Mouse (Mus musculus) adrenal gland, postnatal 36 days (tissue): ENCODE results near the gene Chst13. TPM values are rescaled to one million over a fixed set of nuclear protein-coding genes. Genes with fewer than 3 reads are reported as not detected.

Source experiments
- DNase-seq, 2 experiments: peaks; one replicate each; pipeline ENCODE4 v3.0.0; 2021; ENCODE audit warnings: mixed read lengths in 1 of 2
- long read RNA-seq, 2 experiments: library from polyadenylated mRNA; stranded (forward); transcript quantifications; one replicate each; pipeline ENCODE4 v2.0.0; 2021; ENCODE audit warnings: borderline sequencing depth in 2 of 2
- total RNA-seq, 2 experiments: library from RNA; stranded (reverse); gene quantifications; 2 replicates each; pipeline ENCODE4 v1.2.3; 2021

Chst13 gene
- total RNA-seq: under 1 TPM in 1 of 2 experiments, not detected in 1; 0.17 TPM
- long read RNA-seq, experiment 1: 0 reads
- long read RNA-seq, experiment 2, partial matches to known transcripts: 0 of 1 reads
- long read RNA-seq, experiment 2, other reads (novel, unspliced or antisense): 0 of 1 reads

DNA sequence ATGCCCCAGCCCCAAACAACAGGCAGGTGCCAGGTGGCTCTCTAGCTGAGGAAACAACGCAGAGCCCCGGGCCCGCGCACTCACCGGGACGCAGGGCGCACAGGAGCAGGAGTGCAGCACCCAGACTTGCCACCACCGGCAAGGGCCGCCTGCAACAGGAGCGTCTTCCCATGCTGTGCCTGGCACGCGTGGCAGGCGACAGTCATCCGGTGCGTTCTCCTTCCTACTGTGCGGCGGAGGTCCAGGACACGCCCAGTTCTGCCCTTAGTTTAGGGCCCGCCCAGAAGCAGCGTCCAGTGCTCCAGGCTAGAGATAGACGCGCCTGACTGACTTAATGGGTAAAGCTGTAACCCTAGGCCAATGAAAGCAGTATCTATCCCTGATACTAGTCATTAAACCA lies at the start of gene Chst13:
TSS of gene Chst13 (minus strand) at position 195 of the 400 bp plus-strand sequence.
- DNase-seq: peak; percentile 65 to 67

DNA sequence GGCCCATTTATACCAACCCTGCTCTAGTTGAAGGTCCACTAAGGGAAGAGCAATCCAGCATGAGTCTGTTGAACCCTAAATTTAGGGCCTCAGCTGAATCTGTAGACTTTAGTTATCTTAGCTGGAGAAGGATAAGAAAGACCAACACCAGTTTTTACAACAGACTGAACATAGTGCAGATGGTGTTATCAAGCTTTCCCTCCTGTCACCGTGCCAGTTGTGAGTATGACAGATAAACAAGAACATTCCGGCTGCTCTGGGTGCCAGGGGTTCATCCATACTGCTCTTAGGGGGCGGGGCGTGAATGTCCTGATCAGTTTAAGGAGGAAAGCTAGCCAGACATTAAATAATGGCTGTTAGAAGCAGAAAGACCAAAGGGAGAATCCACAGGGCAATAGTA lies 49.7 kb upstream of the Chst13 start:
- no peak for DNase-seq

DNA sequence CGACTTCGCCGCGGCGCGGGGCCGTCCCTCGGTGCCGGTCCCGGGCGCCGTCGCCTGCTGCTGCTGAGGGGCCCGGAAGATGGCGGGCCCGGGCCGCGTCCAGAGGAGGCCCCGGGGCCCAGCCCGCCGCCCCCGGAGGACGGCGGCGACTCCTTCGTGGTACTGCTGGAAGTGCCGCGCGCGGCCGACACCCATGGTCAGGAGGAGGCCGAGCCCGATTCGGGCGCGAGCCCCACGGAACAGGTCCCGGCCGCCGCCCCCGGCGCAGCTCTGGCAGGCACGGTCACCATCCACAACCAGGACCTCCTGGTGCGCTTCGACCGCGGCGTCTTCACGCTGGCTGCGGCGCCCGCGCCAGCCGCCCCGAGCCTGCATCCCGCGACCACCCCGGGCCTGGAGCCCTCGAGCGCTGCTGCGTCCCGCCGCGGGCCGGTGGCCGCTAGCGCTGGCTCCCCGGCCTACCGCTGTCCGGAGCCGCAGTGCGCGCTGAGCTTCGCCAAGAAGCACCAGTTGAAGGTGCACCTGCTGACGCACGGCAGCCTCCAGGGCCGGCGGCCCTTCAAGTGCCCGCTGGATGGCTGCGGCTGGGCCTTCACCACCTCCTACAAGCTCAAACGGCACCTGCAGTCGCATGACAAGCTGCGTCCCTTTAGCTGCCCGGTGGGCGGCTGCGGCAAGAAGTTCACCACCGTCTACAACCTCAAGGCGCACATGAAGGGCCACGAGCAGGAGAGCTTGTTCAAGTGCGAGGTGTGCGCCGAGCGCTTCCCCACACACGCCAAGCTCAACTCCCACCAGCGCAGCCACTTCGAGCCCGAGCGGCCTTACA lies 45.0 kb upstream of the Chst13 start:
- DNase-seq: peak; percentile 43 to 57

DNA sequence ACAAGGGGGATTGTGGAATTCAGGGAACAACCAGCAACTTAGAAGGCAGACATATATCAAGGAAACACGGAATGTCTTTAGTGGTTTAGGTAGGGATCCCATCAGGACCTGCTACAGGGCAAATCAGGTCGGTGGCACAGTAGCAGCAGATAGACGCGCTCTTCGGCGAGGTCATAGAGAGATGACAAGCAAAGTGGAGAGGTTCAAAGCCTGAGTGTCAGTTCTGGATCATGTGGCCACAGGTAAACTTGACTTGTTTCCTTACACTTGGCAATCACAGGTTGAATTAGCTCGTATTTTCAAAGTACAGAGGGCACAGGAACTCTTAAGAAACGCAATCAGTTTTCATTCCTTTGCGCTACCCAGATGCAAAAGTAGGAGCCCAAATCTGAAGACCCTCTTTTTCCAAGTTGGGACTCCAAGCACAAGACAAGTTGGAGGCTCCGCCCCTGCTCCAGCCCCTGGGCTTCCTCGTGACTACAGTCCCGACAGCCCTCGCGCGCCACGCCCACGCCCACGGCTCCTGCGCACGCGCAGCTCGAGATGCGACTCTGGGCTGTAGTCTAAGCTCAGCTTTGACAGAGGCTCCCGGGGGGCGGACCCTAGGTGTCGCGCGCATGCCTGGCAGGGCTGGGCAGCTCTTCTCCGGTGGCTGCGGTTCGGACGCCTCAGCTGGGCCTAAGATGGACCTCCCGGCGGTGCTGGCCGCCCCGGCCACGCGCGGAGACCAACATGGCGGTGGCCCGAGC lies 44.2 kb upstream of the Chst13 start, which contains the start of gene Zxdc:
TSS of gene Zxdc (plus strand) at position 517 of the 749 bp plus-strand sequence.
- peak; percentile 100 for DNase-seq

DNA sequence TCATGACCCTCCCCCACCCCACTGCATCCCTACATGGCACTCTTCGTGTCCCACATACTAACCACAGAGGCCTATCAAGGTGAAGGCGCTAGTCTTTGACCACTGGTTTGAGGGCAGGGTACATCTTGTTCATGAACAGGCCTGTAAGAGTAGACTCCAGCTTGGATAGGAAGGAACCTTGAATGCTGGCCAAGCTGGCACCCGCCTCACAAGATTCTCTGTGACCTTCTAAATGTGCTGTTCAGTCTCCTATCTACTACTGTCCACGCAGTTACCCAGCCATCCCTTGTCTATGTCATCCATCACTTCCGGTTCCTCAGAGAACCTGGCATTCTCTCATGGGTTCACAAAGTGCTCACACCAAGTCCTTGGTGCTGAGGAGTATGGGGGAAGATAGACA lies 38.3 kb upstream of the Chst13 start:
- peak; percentile 77 to 80 for DNase-seq

DNA sequence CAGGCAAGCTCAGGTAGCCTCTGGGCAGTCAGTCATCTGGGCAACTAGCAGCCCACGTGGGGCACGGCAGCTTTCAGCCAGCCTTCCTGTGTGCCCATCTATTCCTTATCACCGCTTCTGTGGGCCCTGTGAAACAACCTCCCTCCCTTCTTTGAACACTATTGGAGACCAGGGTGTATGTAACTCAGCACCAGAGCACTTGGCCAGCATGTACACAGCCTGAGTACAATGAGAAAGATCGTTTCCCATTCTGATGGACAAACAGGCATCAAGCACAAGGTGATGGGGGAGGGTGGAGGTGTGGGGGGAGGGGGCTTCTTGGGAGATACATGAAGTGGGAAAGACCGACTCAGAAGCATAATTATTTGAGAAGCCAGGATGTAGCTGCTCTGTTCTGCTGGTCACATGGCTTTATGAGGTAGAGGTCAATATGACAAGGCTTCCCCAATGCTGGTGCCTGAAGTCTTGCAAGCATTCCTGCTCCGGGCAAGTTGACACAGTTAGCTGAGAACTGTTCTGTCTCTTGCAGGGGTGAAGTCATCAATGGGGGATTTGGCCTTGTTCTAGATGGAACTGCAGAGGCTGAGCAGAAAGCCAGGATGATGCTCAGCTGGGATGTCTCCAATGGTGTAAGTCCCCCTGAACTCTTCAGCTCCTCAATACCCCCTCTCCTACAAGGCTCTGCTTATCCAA lies 36.1 kb upstream of the Chst13 start:
- no peak for DNase-seq

DNA sequence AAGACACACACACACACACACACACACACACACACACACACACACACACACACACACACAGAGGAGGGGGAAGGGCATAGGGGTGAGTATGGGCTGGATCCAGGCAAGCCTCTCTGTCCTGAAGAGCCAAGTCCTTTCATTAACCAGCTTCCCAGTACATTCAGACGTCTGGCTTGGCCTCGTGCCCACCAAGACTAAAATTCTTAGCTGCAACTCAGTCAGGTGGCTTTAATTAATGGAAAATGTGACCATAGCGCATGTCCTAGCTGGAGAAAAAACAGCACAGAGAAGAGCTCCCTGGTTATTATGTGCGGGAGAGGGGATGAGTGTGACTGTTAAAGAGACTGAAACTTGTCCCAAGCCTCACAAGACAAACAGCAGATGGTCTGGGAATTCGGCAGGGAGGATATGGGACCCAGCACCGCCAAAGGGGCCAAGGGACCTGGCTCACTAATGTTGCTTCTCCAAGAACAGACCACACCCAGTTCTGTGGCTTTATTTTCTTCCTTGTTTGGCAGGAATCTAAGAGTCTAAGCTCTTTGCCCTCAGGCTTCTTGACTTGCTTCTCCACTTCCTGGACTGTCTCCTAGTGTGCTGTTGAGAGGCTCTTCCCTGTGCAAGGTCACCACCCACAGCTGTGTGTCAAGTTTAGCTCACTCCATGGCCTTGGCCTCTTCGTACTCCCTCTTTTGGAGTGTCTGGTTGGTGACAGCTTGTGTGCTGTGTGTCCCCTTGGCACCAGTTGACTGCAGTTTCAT lies 35.2 kb upstream of the Chst13 start:
- peak; percentile 72 to 82 for DNase-seq

DNA sequence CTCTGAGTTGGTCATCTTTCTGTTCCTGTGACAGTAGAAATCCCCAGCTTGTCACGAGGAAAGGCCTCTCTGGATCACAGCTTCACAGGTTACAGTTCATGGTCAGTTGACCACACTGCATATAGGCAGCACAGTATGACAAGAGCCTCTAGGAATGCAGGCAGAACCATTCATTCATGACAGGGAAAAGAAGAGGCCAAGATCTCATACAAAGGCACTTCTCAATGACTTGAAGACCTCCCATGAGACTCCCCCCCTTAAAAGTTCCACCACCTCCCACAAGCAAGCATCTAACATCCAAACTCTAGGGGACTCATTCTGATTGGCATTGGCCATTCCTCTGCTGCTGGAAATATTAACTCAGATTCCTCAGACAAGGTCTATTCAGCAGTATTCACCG lies 34.5 kb upstream of the Chst13 start:
- DNase-seq: no peak

DNA sequence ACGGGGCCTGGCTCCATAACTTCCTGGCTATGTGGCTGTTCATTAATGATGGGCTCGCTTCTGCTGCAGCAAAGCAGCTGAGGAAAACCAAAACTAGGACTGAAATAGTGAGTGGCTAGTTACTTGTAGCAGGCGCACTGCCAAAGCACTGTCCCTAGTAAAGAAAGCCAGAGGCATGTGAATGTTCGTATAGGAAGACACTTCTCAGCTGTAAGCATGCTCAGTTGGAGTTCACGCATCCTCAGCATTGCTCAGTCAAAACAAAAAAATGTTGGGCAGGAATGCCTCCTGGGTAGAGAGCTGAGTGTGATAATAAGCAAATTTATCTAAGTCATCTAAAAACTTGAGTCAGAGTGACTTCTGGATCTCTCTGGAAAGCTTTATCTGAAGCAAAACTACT lies 33.2 kb upstream of the Chst13 start:
- no peak for DNase-seq

DNA sequence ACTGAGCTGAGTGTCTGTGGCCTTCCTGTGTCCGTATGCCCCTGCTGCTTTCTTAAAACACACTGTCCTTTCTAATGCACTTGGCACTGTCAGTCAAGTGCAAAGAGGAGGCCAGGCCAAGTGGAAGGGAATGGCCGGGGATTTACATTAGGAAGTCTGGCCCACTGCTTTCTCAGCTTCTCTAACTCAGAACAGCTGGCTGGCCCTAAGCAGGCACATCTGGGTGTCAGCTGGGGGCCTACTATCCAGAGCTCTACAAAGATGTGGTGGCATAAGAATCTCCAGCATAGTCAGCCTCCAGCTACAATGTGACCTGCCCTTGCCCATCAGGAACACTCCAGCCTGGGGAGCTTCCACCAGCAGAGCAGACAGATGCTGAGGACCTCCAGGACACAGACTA lies 25.0 kb upstream of the Chst13 start:
- no peak for DNase-seq

DNA sequence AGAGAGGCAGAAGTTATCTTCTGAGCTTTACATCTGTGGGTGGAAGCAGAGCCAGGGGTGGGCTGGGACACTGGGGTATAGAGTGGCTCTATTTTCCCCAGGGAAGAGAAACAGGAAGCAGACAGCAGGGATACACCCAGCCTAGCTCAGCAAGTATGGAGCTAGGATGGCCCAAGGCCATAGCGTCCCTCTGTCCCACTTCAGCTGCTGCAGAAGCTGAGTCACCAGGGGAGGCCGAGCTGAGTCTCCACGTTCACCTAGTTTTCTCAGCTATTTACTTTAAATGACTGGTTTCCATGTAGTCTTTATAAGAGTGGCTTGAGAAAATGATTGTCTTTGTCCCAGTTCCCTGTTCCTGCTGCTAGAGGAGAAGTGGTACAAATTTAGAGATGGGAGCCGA lies 23.5 kb upstream of the Chst13 start:
- peak; percentile 60 for DNase-seq

DNA sequence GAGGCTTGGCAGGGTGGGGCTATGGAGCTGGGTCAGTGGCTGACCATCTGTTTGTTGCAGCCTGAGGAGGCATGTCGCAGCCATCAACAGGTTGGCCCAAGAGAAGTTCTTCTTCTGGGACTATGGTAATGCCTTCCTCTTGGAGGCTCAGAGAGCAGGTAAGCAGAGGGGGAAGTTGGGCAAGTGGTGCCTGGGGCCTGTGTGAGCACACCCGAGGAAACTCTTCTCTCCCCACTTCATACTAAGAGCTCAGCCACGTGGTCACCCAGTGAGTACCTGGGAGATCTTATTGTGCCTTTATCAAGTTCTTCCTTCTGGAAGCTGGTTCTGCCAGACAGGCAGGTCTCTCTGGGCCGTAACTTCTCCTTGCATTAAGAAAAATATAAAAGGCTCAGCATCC lies 22.2 kb upstream of the Chst13 start:
- DNase-seq: no peak

DNA sequence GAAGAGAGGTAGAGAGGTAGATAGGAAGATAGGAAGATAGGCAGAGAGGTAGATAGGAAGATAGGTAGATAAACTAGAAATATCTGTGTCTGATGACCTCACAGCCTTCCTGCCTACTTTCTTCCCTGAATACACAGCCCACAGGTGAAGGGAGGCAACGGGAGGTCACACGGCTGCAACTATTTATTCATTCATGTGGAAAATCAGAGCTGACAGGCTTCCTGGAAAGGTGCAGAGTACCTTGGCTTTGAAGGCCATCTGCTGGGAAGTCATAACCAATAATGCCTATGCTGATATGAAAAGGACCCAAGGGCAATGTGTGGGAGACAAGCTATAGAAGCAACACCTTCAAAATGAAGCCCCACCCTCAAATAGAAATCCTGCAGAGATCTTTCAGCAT lies 17.4 kb upstream of the Chst13 start:
- no peak for DNase-seq

DNA sequence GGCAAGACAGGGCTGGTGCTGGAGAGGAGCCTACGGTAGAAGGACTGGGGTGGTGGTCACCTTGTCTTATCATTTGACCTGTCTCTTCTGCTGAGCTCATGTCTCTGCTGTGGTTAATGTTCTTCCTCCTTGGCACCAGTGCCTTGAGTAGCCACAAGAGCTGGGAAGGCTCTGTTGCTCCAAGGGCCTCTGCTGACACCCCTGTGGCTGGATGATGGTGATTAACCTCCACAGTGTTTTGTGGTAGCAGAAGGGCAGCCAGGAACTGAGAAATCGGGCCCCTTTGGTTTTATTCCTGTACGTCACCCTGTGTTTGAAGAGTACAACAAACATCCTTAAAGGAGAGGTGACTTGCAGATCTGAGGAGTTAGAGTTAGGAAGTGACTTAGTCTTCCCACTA lies 9.3 kb upstream of the Chst13 start:
- DNase-seq: no peak

DNA sequence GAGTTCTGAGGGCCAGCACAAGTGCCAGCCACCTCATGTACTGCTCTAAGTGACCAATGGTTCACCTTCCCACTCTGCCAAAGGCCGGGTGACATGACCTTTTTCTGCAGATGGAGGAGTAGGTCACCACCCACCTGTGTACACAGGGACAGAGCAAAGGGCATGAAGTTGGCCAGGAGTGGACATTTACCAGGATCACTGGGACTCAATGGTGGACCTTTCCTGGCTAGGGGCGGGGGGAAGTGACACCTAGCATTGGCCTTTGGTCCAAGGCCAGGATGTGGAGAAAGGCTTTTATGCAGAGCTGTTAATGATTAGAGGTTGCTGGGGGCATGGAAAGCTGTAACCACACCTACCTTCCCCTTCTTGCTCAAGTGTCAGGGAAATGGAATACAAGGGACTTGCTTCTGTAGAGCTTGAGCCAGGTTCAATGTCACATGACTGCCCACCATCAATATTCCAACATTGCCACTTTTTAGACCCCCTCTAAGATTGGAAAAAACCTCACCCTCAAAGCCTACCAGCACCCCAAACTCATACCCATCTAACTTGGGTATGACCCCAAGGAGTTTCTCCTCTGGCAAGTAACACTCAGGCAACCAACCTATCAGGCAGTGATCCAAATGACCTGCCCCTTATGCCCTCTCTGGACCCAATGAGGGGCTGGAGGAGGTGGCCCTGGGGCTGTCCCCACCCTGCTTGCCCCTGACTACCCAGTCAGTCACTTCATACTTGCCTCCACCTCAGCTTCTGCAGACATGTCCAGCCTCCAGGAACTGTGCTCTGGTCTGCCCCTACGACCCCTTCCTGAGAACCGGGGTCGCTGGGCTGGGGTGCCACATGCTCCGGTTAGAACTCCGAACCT lies 7.8 kb upstream of the Chst13 start, which contains the start of gene Uroc1:
TSS of gene Uroc1 (plus strand) at position 724 of the 865 bp plus-strand sequence.
- DNase-seq: no peak

DNA sequence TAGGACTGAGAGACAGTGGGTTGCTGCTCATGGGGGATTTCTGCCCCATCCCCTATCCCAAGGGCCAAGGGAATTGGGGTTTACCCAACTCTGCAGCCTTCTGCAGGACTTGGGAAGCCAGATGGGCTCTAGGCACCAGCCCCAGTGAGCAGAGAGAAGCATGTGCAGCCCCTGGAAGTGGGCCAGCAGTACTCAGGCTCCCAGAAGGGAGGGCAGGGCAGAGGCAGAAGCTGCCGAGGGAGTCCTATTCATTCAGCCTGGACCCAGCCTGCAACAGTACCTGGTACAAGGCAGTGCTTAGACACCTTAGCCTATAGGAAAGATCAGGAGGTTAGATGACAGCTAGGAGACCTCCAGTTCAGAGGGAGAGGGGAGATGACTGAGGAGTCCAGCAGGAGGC lies 5.0 kb upstream of the Chst13 start:
- peak in 1 of 2 experiments; percentile 27 for DNase-seq

DNA sequence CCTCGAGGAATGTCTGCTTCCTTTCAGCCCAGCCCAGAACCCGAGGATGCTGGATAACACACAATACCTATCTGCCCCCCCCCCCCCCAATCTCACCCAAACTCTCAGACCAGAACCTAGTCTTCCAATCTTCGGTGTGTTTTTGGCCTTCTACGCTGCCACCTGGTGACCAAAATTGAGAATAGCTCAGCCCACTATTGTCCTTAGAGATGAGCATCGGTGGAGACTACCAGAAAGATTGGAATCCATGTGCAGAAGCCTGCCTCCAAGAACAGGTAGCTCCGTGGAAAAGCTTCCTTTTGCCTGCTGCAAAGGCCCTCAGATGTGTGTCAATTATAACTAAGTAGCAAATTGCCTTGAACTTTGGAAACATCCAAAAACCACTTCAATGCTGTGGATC lies 2.7 kb upstream of the Chst13 start:
- peak; percentile 10 to 23 for DNase-seq

DNA sequence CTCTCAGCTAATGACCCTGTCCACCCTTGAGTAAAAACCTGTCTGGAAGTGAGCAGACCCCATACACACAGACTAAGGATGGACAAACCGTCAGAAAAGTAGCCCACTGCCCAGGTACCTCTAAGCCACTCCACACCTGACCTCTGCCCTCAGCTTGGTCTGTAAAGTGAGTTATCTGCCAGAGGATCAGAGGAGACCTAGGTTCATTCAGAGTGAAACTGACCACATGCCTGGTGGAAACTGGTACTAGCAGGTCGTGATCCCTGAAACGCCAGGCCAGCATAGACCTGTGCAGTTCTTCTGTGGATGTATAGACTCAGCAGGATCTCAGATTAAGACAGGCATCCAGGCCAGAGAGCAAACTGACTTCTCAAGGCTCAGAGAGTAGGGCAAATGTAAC lies 522 bp downstream of the Chst13 start:
- no peak for DNase-seq

DNA sequence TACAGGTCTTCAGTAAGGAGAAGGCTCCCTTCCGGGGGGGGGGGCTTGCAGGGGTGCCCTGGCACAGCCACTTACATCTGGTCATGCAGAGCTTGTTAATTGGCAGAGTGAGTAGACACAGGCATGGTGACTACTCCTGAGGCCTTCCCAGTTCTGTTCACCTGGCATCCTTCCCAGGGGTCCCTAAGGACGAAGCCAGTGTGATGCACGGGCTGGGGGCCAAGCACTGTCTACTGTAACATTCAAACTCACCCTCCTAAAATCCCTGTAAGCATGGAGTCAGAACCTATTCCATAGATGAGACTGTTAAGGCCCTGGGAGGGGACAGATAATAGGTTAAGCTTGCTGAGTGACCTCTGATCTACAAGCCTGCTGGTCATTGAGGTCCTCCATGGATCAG lies 959 bp downstream of the Chst13 start:
- DNase-seq: no peak

DNA sequence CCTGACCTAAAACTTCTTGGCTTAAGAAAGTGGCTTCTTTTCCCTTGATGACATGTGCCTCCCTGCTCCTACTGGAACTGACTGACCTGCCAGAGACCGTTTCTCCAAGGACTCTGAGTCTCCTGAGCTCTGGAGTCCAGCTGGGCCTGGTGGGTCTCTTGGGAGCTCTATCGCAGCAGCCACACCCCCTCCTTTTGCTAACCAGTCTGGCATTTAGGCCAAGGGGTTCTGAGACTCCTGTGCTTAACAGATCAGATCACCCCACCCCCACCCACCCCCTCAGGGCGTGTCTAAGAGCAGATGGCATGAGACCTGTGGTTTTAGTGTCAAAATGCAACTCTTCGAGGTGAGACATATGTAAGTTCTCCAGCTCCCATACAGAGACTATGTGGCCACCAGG lies 3.2 kb downstream of the Chst13 start:
- DNase-seq: no peak

DNA sequence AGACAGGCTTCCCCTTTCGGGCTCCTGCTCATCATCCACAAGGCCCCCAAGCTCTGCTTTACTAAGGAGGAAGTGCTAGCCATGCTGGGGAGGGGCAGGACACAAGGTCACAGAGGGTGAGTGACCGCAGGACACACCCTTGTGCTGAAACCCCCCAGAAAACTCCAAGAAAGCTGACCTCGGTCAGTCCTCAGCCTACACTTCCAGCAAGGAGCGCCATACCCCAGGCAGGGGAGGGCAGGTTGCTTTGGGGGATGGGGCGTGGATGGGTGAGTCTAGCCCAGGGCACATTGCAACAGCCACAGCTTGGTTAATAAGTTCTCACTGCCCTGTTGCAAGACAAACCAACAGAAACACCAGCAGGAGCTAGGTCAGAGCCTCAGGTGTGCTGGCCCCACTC lies 4.6 kb downstream of the Chst13 start:
- no peak for DNase-seq
